Mouse (Mus musculus) small intestine, adult 2 months (tissue): Measurements from ENCODE around the gene Qk.

Experiments used
- CTCF ChIP-seq: fragments of 200-500 bp; IDR thresholded peaks from 2 replicates; pipeline ENCODE4 v1.5.1; 2012; ENCODE audit warnings: low read depth, mild to moderate bottlenecking, control low read depth, inconsistent platforms, low read length, moderate library complexity, mixed read lengths; ENCODE audit not compliant: insufficient replicate concordance, insufficient read length; ENCODE audit errors: extremely low read depth
- POLR2A ChIP-seq: fragments of 200-500 bp; IDR thresholded peaks from 2 replicates; pipeline ENCODE4 v1.6.1; 2012; ENCODE audit warnings: low read depth, mild to moderate bottlenecking, control low read depth, inconsistent platforms, low read length, moderate library complexity

GRCm38 (mm10) chr17:10309135-10309623, 10.5 kb downstream of the Qk start:
- TF ChIP-seq CTCF (no peak), POLR2A (no peak)
